Mouse (Mus musculus) midbrain, embryonic 10.5 days (tissue): ENCODE measurements around the gene Birc5. TPM values are rescaled to one million over a fixed set of nuclear protein-coding genes. Genes with fewer than 3 reads are reported as not detected.
"Not testable (repeated sequence)": the region's sequence is repeated elsewhere in the genome, so short reads cannot be mapped to it uniquely, and the experiment has no call there.

Source experiments
- DNase-seq: peaks from one replicate; pipeline ENCODE4 v3.0.0-alpha.2; 2017; ENCODE audit warnings: low spot score
- H3K27ac ChIP-seq: fragments of 300-500 bp; sonication (generic); replicated peaks from 2 replicates; pipeline ENCODE4 v1.5.1; 2016; ENCODE audit warnings: mild to moderate bottlenecking
- H3K27me3 ChIP-seq: fragments of 300-500 bp; sonication (generic); 2 replicates; pipeline ENCODE4 v1.6.1; 2016; ENCODE audit warnings: low read depth, mild to moderate bottlenecking; ENCODE audit not compliant: poor library complexity, severe bottlenecking
- H3K36me3 ChIP-seq: fragments of 300-500 bp; sonication (generic); 2 replicates; pipeline ENCODE4 v1.6.1; 2016; ENCODE audit warnings: mild to moderate bottlenecking, moderate library complexity
- H3K4me1 ChIP-seq: fragments of 300-500 bp; sonication (generic); 2 replicates; pipeline ENCODE4 v1.6.1; 2016
- H3K4me3 ChIP-seq: fragments of 300-500 bp; sonication (generic); 2 replicates; pipeline ENCODE4 v1.5.1; 2016; ENCODE audit warnings: mild to moderate bottlenecking, moderate library complexity
- H3K9me3 ChIP-seq: fragments of 300-500 bp; sonication (generic); replicated peaks from 2 replicates; pipeline ENCODE4 v1.6.1; 2016; ENCODE audit warnings: mild to moderate bottlenecking
- WGBS: fragments of 180-500 bp; shearing (Covaris S2); methylation state at CpG from one replicate; pipeline ENCODE4 v1.1.7; 2016; 5-methylcytosine and 5-hydroxymethylcytosine counted together
- polyA plus RNA-seq: library from polyadenylated mRNA; unstranded; fragments of >200 nt; fragmentation: Nextera tagmentation; extraction: Ambion mirVana; gene quantifications from 2 replicates; pipeline ENCODE4 v1.2.1, GENCODE M21; 2016

The Birc5 gene
- polyA plus RNA-seq, 1 experiment from 2014 or later: 413 TPM

GRCm38 (mm10) chr11:117828888-117829604, 20.0 kb upstream of the Birc5 start:
- Histone ChIP-seq H3K4me3 (no peak overlapping the region), H3K4me1 (peaks cover 60% of the 10 kb centered on the region), H3K9me3 (no peaks in the 10 kb centered on the region), H3K36me3 (peaks cover 2% of the 10 kb centered on the region), H3K27me3 (no peaks in the 10 kb centered on the region), H3K27ac (peak overlapping the region; percentile 35; the same call in 1 of the 2 replicates)
- no peak for DNase-seq
- WGBS: 59% methylated on average over 9 of the region's 9 CpGs

GRCm38 (mm10) chr11:117829671-117830215, 19.3 kb upstream of the Birc5 start:
- Histone ChIP-seq H3K9me3 (no peaks in the 10 kb centered on the region), H3K36me3 (no peaks in the 10 kb centered on the region), H3K4me3 (no peak overlapping the region), H3K4me1 (peaks cover 53% of the 10 kb centered on the region), H3K27ac (no peak overlapping the region), H3K27me3 (no peaks in the 10 kb centered on the region)
- WGBS: 85% methylated on average over 2 of the region's 2 CpGs
- DNase-seq: no peak

DNA sequence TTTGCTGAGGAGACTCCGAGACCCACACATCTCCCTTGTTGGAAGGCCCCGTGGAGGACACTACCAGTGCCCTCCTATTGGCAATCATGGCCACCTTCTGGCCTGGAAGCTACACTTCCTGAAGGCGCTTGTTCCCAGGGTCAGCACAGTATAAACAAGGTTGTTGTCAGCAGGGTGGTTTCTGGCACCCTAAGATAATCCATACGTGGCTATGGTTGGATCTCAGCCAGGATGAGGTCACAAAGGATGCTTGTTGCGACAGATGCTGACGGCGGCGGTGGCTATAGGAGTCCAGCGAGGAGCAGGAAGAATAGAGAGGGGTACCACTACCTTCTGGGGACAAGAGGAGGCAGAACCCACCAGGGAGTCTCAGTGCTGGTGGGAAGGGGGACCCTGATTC, 18.6 kb upstream of the Birc5 start:
- Histone ChIP-seq H3K4me1 (peaks cover 47% of the 10 kb centered on the region), H3K36me3 (no peaks in the 10 kb centered on the region), H3K27ac (no peak overlapping the region), H3K9me3 (no peaks in the 10 kb centered on the region), H3K4me3 (no peak overlapping the region), H3K27me3 (no peaks in the 10 kb centered on the region)
- 87% methylated on average over 9 of the region's 9 CpGs for WGBS
- no peak for DNase-seq

GRCm38 (mm10) chr11:117832086-117832969, 16.7 kb upstream of the Birc5 start:
- 16% methylated on average over 28 of the region's 28 CpGs for WGBS
- Histone ChIP-seq H3K4me3 (peak overlapping the region; percentile 54), H3K4me1 (peaks cover 32% of the 10 kb centered on the region), H3K9me3 (no peaks in the 10 kb centered on the region), H3K27me3 (no peaks in the 10 kb centered on the region), H3K36me3 (no peaks in the 10 kb centered on the region), H3K27ac (peak overlapping the region; percentile 72)
- DNase-seq: peak; percentile 86

DNA sequence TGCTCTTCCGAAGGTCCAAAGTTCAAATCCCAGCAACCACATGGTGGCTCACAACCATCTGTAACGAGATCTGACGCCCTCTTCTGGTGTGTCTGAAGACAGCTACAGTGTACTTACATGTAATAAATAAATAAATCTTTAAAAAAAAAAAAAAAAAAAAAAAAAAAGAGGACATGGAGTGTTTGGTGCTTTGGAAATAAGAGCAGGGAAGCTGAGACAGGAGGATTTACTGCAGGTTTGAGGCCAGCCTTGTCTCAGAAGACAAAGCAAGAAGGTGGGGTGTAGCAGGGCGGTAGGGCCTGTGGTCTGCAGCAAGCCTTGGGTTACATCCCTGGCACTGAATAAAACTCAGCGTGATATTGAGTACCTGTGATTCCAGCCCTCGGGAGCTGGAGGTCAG, 15.5 kb upstream of the Birc5 start:
- H3K4me3 ChIP-seq, H3K27ac ChIP-seq, H3K9me3 ChIP-seq, H3K36me3 ChIP-seq, DNase-seq, H3K27me3 ChIP-seq: not testable (repeated sequence)
- WGBS: 77% methylated on average over 6 of the region's 6 CpGs
- H3K4me1 ChIP-seq: peaks cover 25% of the 10 kb centered on the region

- Histone ChIP-seq H3K9me3 (no peaks in the 10 kb centered on the region), H3K27me3 (no peaks in the 10 kb centered on the region), H3K4me3 (no peak overlapping the region), H3K4me1 (peaks cover 20% of the 10 kb centered on the region), H3K27ac (no peak overlapping the region), H3K36me3 (no peaks in the 10 kb centered on the region)
- no peak for DNase-seq
- 97% methylated on average over 8 of the region's 8 CpGs for WGBS
Observed at GRCm38 (mm10) chr11:117834086-117834485, 15.0 kb upstream of the Birc5 start.

DNA sequence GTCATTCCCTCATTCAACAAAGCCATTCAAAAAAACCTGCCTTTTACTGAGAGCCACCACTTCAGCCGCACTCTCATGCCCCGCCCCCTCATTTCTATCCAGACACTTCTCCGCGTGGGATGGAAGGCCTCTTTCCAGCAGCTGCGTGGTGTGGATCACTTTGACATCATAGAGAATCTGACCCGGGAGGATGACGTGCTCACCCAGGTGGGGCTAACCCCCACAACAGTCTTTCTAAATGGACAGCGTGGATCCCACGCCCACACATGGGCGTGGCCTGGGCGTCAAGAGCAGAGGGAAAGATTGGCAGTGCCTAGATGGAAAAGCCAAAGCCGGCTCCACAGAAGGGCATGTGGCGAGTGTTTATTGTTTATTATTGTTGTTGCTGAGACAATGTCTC, 12.7 kb upstream of the Birc5 start:
- Histone ChIP-seq H3K27me3 (no peaks in the 10 kb centered on the region), H3K36me3 (no peaks in the 10 kb centered on the region), H3K4me1 (peaks cover 17% of the 10 kb centered on the region), H3K9me3 (no peaks in the 10 kb centered on the region), H3K27ac (no peak overlapping the region), H3K4me3 (peak overlapping the region; percentile 26; the same call in 1 of the 2 replicates)
- no peak for DNase-seq
- 29% methylated on average over 13 of the region's 13 CpGs for WGBS

- Histone ChIP-seq H3K9me3 (no peaks in the 10 kb centered on the region), H3K36me3 (no peaks in the 10 kb centered on the region), H3K27ac (no peak overlapping the region), H3K4me1 (peaks cover 4% of the 10 kb centered on the region; the same call in 1 of the 2 replicates), H3K4me3 (no peak overlapping the region), H3K27me3 (no peaks in the 10 kb centered on the region)
- WGBS: 78% methylated on average over 2 of the region's 2 CpGs
- DNase-seq: no peak
Observed at GRCm38 (mm10) chr11:117838572-117838971, 10.5 kb upstream of the Birc5 start.

DNA sequence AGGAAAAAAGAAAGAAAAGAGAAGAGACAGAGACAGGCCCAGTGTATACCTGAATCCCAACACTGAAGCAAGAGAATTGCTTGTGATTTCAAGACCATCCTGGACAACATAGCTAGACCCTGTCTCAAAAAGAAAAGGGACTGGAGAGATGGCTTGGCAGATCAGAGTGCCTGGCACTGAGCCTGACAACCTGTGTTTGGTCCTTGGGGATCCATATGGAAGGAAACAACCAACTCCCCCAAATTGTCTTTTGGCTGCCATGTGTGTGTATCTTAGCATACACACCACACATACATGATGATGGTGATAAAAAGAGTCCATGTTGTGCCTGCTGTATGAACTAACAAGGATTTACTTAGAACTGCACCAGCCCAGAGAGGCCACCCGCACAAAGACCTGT, 10.0 kb upstream of the Birc5 start:
- Histone ChIP-seq H3K27ac (no peak overlapping the region), H3K4me3 (no peak overlapping the region), H3K9me3 (no peaks in the 10 kb centered on the region), H3K4me1 (peaks cover 4% of the 10 kb centered on the region; the same call in 1 of the 2 replicates), H3K36me3 (no peaks in the 10 kb centered on the region), H3K27me3 (no peaks in the 10 kb centered on the region)
- 86% methylated on average over 1 of the region's 1 CpGs for WGBS
- no peak for DNase-seq

- Histone ChIP-seq H3K36me3 (no peaks in the 10 kb centered on the region), H3K4me3 (no peak overlapping the region), H3K27me3 (no peaks in the 10 kb centered on the region), H3K4me1 (peaks cover 4% of the 10 kb centered on the region; the same call in 1 of the 2 replicates), H3K27ac (no peak overlapping the region), H3K9me3 (no peaks in the 10 kb centered on the region)
- no peak for DNase-seq
- 67% methylated on average over 1 of the region's 1 CpGs for WGBS
Observed at GRCm38 (mm10) chr11:117840910-117841309, 8.1 kb upstream of the Birc5 start.

DNA sequence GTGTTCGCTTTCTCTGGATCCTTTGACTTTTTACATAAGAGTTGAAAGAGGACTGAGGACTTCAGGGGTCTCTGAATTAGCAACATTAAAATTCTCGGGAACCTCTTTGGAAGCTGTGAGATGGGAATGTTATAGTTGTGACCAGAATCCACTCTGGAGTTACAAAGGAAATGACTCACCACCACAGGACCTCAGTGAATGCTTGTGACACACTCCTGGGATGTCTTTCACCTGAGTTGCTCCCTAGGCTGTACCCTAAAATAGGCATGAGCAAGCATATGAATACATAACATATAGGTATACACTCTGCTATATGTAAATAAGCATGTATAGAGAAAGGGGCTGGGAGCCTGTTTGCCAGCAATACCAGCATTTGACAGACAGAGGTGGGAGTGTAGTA, 5.6 kb upstream of the Birc5 start:
- Histone ChIP-seq H3K27me3 (no peaks in the 10 kb centered on the region), H3K36me3 (no peaks in the 10 kb centered on the region), H3K9me3 (no peaks in the 10 kb centered on the region), H3K4me1 (peaks cover 9% of the 10 kb centered on the region), H3K4me3 (no peak overlapping the region), H3K27ac (no peak overlapping the region)
- 91% methylated on average over 2 of the region's 2 CpGs for WGBS
- DNase-seq: no peak

DNA sequence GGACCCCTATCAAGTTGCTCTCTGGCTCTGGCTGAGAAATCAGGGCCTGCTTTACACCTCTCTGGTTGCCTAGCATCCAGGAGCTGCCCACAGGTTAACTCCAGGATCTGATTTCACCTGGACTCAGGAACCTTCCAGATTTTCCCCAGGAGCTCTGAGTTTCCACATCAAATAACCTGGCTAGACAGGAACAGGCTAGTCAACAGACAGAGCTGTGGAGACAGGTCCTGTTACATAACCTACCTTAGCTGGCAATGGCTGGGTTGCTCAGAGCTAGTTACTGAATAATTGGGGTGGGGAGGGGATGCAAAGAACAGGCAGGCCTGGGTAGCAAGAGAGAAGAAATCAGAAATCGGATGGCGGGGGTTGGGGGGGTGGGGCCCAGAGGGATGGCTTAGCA, 4.1 kb upstream of the Birc5 start:
- H3K27me3 ChIP-seq: no peaks in the 10 kb centered on the region
- peaks cover 23% of the 10 kb centered on the region for H3K4me1 ChIP-seq
- no peak overlapping the region for H3K27ac ChIP-seq
- no peak for DNase-seq
- H3K36me3 ChIP-seq: no peaks in the 10 kb centered on the region
- no peaks in the 10 kb centered on the region for H3K9me3 ChIP-seq
- WGBS: 64% methylated on average over 2 of the region's 2 CpGs
- no peak overlapping the region for H3K4me3 ChIP-seq

GRCm38 (mm10) chr11:117845651-117846050, 3.4 kb upstream of the Birc5 start:
- Histone ChIP-seq H3K27ac (no peak overlapping the region), H3K4me1 (peaks cover 30% of the 10 kb centered on the region), H3K9me3 (no peaks in the 10 kb centered on the region), H3K27me3 (no peaks in the 10 kb centered on the region), H3K4me3 (no peak overlapping the region), H3K36me3 (peaks cover 4% of the 10 kb centered on the region)
- 81% methylated on average over 2 of the region's 2 CpGs for WGBS
- no peak for DNase-seq
